In the genomic region with DNA sequence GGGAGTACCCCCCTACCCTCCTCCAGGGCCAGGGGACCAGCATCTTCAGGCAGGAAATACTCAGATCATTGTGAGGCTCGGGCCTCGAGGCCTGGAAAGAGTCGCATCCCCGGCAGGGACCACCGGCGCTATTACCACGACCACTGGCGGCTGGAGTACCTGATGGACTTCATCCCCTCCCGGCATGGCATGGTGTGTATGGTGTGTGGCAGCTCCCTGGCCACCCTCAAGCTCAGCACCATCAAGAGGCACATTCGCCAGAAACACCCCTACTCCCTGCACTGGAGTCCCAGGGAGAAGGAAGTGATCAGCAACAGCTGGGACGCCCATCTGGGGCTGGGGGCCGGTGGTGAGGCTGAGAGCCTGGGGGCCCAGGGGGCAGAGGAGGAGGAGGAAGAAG, we compare ENCODE assay signal across 10 mouse cellular contexts. TPM values are rescaled to one million over a fixed set of nuclear protein-coding genes. Genes with fewer than 3 reads are reported as not detected.
DNase-seq lines count a peak whose midpoint lies in the region; ATAC-seq and TF ChIP-seq lines count a peak whose summit lies in the region.
"Had no signal": no experiment of that assay in that cellular context is flagged by ENCODE, and none has a peak within 500 bp of the region (broad histone marks: within the 10 kb centered on the region; RNA-seq: fewer than 3 reads in every experiment).

No protein-coding gene starts in this region.

- 0 out of 2 replicates have a peak overlapping the region, but pooled peaks have one; percentile 80 for H3K4me3 ChIP-seq in lung, embryonic 14.5 days (ENCODE audit: low read depth, low read length)
- no peak overlapping the region for H3K4me3 ChIP-seq in lung, postnatal 0 days (ENCODE audit: low read depth, low read length)
- H3K4me3 ChIP-seq in hindbrain, embryonic 14.5 days (replicated peaks; ENCODE audit: low read length), result peak overlapping the region; percentile 81
- H3K4me3 ChIP-seq in midbrain, postnatal 0 days (ENCODE audit: low read depth, low read length), result no peak overlapping the region

- H3K9ac ChIP-seq in lung, embryonic 14.5 days, result 0 out of 2 replicates have a peak overlapping the region, but pooled peaks have one; percentile 17
- H3K9ac ChIP-seq in lung, postnatal 0 days (replicated peaks; ENCODE audit: low read depth), result no peak overlapping the region
- H3K9ac ChIP-seq in hindbrain, embryonic 14.5 days, result peak overlapping the region; percentile 100
- H3K9ac ChIP-seq in midbrain, postnatal 0 days (replicated peaks; ENCODE audit: low read length, poor library complexity, severe bottlenecking), result peak overlapping the region; percentile 42; the same call in 1 of the 2 replicates

- peaks cover 42% of the 10 kb centered on the region for H3K4me1 ChIP-seq in lung, embryonic 14.5 days (ENCODE audit: insufficient read depth)
- peaks cover 30% of the 10 kb centered on the region for H3K4me1 ChIP-seq in lung, postnatal 0 days (ENCODE audit: insufficient read depth, low read depth, low read length)
- H3K4me1 ChIP-seq in hindbrain, embryonic 14.5 days (replicated peaks; ENCODE audit: control insufficient read depth, insufficient read depth, low read length), result peaks cover 66% of the 10 kb centered on the region
- H3K4me1 ChIP-seq in midbrain, postnatal 0 days (ENCODE audit: insufficient read depth, low read length), result peaks cover 16% of the 10 kb centered on the region

- no peak overlapping the region for H3K27ac ChIP-seq in lung, embryonic 14.5 days (ENCODE audit: low read depth)
- no peak overlapping the region for H3K27ac ChIP-seq in lung, postnatal 0 days (ENCODE audit: low read length)
- peak overlapping the region; percentile 100 for H3K27ac ChIP-seq in hindbrain, embryonic 14.5 days
- 0 out of 2 replicates have a peak overlapping the region, but pooled peaks have one; percentile 44 for H3K27ac ChIP-seq in midbrain, postnatal 0 days (ENCODE audit: low read depth, low read length)

- H3K36me3 ChIP-seq in lung, embryonic 14.5 days (ENCODE audit: insufficient read depth), result peaks cover 52% of the 10 kb centered on the region
- H3K36me3 ChIP-seq in lung, postnatal 0 days (ENCODE audit: insufficient read depth, low read length), result no peaks in the 10 kb centered on the region
- H3K36me3 ChIP-seq in hindbrain, embryonic 14.5 days (replicated peaks; ENCODE audit: control insufficient read depth, insufficient read depth), result peaks cover 39% of the 10 kb centered on the region
- H3K36me3 ChIP-seq in midbrain, postnatal 0 days (ENCODE audit: insufficient read depth, low read length), result no peaks in the 10 kb centered on the region; the same call in 1 of the 2 replicates

- H3K27me3 ChIP-seq in lung, embryonic 14.5 days (ENCODE audit: insufficient read depth, low read length), result no peaks in the 10 kb centered on the region
- no peaks in the 10 kb centered on the region for H3K27me3 ChIP-seq in lung, postnatal 0 days (replicated peaks; ENCODE audit: insufficient read depth, low read length)
- H3K27me3 ChIP-seq in hindbrain, embryonic 14.5 days (ENCODE audit: control insufficient read depth, insufficient read depth, low read length), result no peaks in the 10 kb centered on the region
- H3K27me3 ChIP-seq in midbrain, postnatal 0 days (ENCODE audit: insufficient read depth, low read length), result no peaks in the 10 kb centered on the region

- TF ChIP-seq CTCF in lung, embryonic 14.5 days (IDR thresholded peaks at IDR 0.05; ENCODE audit: low read depth), result no peak
- no peak for TF ChIP-seq CTCF in lung, postnatal 0 days (IDR thresholded peaks at IDR 0.05)
- no peak for TF ChIP-seq CTCF in midbrain, postnatal 0 days (IDR thresholded peaks at IDR 0.05)

- no peak for ATAC-seq in lung, embryonic 14.5 days (ENCODE audit: insufficient read depth)
- no peak for ATAC-seq in lung, postnatal 0 days
- ATAC-seq in hindbrain, embryonic 14.5 days (ENCODE audit: low FRiP score), result no peak
- ATAC-seq in midbrain, postnatal 0 days (ENCODE audit: low FRiP score), result no peak

- 55% methylated on average over 12 of the region's 12 CpGs for WGBS in lung, embryonic 14.5 days
- WGBS in lung, postnatal 0 days, result 71% methylated on average over 12 of the region's 12 CpGs
- 42% methylated on average over 12 of the region's 12 CpGs for WGBS in hindbrain, embryonic 14.5 days
- 45% methylated on average over 12 of the region's 12 CpGs for WGBS in midbrain, postnatal 0 days

- H3K4me2 ChIP-seq in lung, embryonic 14.5 days, result peak overlapping the region; percentile 91; the same call in 1 of the 2 replicates
- H3K4me2 ChIP-seq in lung, postnatal 0 days (replicated peaks; ENCODE audit: low read depth, low read length), result no peak overlapping the region
- peak overlapping the region; percentile 90 for H3K4me2 ChIP-seq in hindbrain, embryonic 14.5 days (replicated peaks)
- H3K4me2 ChIP-seq in midbrain, postnatal 0 days (ENCODE audit: low read depth, low read length, poor library complexity, severe bottlenecking), result peak overlapping the region; percentile 64

- TF ChIP-seq EP300 in lung, postnatal 0 days (IDR thresholded peaks at IDR 0.05), result no peak

- peak; percentile 19 for DNase-seq in cerebellum, adult 11 months
- DNase-seq in cerebellum, adult 8-10 months, result no peak
- DNase-seq in lung, embryonic 14.5 days, result no peak
- DNase-seq in lung, postnatal 0 days (ENCODE audit: low spot score), result no peak
- no peak for DNase-seq in hindbrain, embryonic 14.5 days (ENCODE audit: low spot score)
- DNase-seq in midbrain, postnatal 0 days (ENCODE audit: low spot score), result no peak
- no peak for DNase-seq in layer of hippocampus, postnatal 36 days
- no peak for DNase-seq in left cerebral cortex, adult 8-10 months (ENCODE audit: low spot score in 2 of 2)
- DNase-seq: kidney, adult 9 months; right cerebral cortex, adult 18-20 months had no signal

- H3K9me3 ChIP-seq in lung, embryonic 14.5 days (ENCODE audit: low read depth, low read length), result no peaks in the 10 kb centered on the region
- no peaks in the 10 kb centered on the region for H3K9me3 ChIP-seq in lung, postnatal 0 days (ENCODE audit: low read length)
- H3K9me3 ChIP-seq in hindbrain, embryonic 14.5 days (ENCODE audit: control insufficient read depth, low read length), result no peaks in the 10 kb centered on the region
- no peaks in the 10 kb centered on the region for H3K9me3 ChIP-seq in midbrain, postnatal 0 days (ENCODE audit: low read length)

RNA-seq across cellular contexts. Expression of gene 2700081O15Rik, which starts 2.7 kb away (rescaled TPM):
- 8.6 and 9.5 TPM in 2 replicates for polyA plus RNA-seq in lung, embryonic 14.5 days (2014; fragmentation: Nextera tagmentation; extraction: Ambion mirVana)
- 4.4 and 5.0 TPM in 2 replicates for polyA plus RNA-seq in lung, postnatal 0 days (2015; fragmentation: Nextera tagmentation; extraction: Ambion mirVana)
- polyA plus RNA-seq in hindbrain, embryonic 14.5 days (2014; fragmentation: Nextera tagmentation; extraction: Ambion mirVana), result 15.4 and 16.3 TPM in 2 replicates
- total RNA-seq in midbrain, postnatal 0 days (2014; rRNA removed), result 108 and 112 TPM in 2 replicates
- 7.6 and 8.1 TPM in 2 replicates for polyA plus RNA-seq in midbrain, postnatal 0 days (2015; fragmentation: Nextera tagmentation; extraction: Ambion mirVana)
- total RNA-seq in layer of hippocampus, postnatal 36 days (2021), result 10 to 100 TPM; 46.9 to 54.4 TPM
- total RNA-seq in left cerebral cortex, adult 8-10 months (2022), result 10 to 100 TPM; 28.0 to 28.8 (median 28.5) TPM

RNA-seq across cellular contexts. Expression of gene Spindoc, which starts 37.3 kb away (rescaled TPM):
- 18.6 and 26.8 TPM in 2 replicates for polyA plus RNA-seq in lung, embryonic 14.5 days (2014; fragmentation: Nextera tagmentation; extraction: Ambion mirVana)
- 16.1 and 17.2 TPM in 2 replicates for polyA plus RNA-seq in lung, postnatal 0 days (2015; fragmentation: Nextera tagmentation; extraction: Ambion mirVana)
- 21.8 and 25.8 TPM in 2 replicates for polyA plus RNA-seq in hindbrain, embryonic 14.5 days (2014; fragmentation: Nextera tagmentation; extraction: Ambion mirVana)
- 35.2 and 38.8 TPM in 2 replicates for total RNA-seq in midbrain, postnatal 0 days (2014; rRNA removed)
- 19.2 and 19.8 TPM in 2 replicates for polyA plus RNA-seq in midbrain, postnatal 0 days (2015; fragmentation: Nextera tagmentation; extraction: Ambion mirVana)
- 10 to 100 TPM; 31.8 to 36.9 TPM for total RNA-seq in layer of hippocampus, postnatal 36 days (2021)
- total RNA-seq in left cerebral cortex, adult 8-10 months (2022), result 10 to 100 TPM; 21.8 to 27.1 (median 25.3) TPM

Comparison
In these comparisons a context has a peak if more than half of its experiments do, and no peak if none do; other contexts are left out.
1. H3K4me3 ChIP-seq: peak in lung, embryonic 14.5 days (single experiment) and hindbrain, embryonic 14.5 days (single experiment); none in lung, postnatal 0 days (single experiment) and midbrain, postnatal 0 days (single experiment).
2. H3K27ac ChIP-seq: peak in hindbrain, embryonic 14.5 days (single experiment) and midbrain, postnatal 0 days (single experiment); none in lung, embryonic 14.5 days (single experiment) and lung, postnatal 0 days (single experiment).